In the genomic region with DNA sequence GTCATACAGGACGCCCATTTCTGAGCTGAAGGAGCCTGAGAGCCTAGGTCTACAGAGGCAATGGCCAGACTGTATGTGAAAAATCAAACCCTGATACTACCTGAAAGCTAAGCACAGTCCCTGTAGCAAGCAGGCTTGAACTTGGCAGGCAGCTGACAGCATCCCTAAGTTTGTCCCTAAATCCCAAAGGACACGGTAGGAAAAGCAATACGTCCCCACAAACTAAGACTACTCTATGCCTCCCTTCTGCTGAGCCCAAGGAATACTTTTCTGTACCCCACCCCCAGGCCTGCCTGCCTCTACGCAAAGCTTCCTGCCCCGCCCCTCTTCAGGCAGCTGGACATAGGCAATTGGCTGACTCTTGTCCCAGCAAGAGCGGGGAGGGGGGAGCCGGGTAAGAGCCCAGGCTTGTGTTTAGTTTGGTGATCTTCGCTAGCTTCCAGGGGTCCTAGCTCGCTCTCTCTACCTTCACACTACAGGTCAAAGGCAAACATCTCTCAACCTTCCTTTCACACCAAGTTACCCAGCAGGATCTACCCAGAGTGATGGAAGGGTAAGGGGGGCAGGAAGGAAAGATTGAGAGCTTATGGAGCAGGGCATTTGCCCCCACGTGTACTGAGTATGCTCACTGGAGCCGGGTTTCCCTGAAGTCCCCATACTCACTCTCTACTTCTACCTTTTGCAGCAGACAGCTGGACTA, we compare ENCODE assay signal across 19 mouse cellular contexts. TPM values are rescaled to one million over a fixed set of nuclear protein-coding genes. Genes with fewer than 3 reads are reported as not detected.
DNase-seq lines count a peak whose midpoint lies in the region; ATAC-seq and TF ChIP-seq lines count a peak whose summit lies in the region.
"Had no signal": no experiment of that assay in that cellular context is flagged by ENCODE, and none has a peak within 500 bp of the region (broad histone marks: within the 10 kb centered on the region; RNA-seq: fewer than 3 reads in every experiment).

No protein-coding gene starts in this region.

- no peak for TF ChIP-seq CTCF in forebrain, postnatal 0 days (IDR thresholded peaks at IDR 0.05; ENCODE audit: low read depth)

- no peak overlapping the region for H3K9ac ChIP-seq in forebrain, postnatal 0 days
- H3K9ac ChIP-seq in forebrain, embryonic 14.5 days (ENCODE audit: low read length): no peak overlapping the region
- H3K9ac ChIP-seq in liver, embryonic 11.5 days (ENCODE audit: low read depth, low read length): no peak overlapping the region
- H3K9ac ChIP-seq in forebrain, embryonic 12.5 days: no peak overlapping the region
- H3K9ac ChIP-seq: forebrain, embryonic 13.5 days; liver, embryonic 12.5 days; neural tube, embryonic 13.5 days had no signal

- H3K27ac ChIP-seq in forebrain, postnatal 0 days (ENCODE audit: low read depth, low read length): no peak overlapping the region
- no peak overlapping the region for H3K27ac ChIP-seq in forebrain, embryonic 14.5 days (ENCODE audit: low read depth, low read length)
- H3K27ac ChIP-seq in liver, embryonic 11.5 days (ENCODE audit: low read depth, low read length): no peak overlapping the region
- no peak overlapping the region for H3K27ac ChIP-seq in forebrain, embryonic 12.5 days
- H3K27ac ChIP-seq: forebrain, embryonic 13.5 days; hindbrain, postnatal 0 days; liver, embryonic 12.5 days; neural tube, embryonic 13.5 days had no signal

- no peak for DNase-seq in forebrain, postnatal 0 days
- no peak for DNase-seq in forebrain, embryonic 14.5 days (ENCODE audit: low spot score)
- DNase-seq in liver: peak; percentile 2
- DNase-seq in liver, embryonic 11.5 days (ENCODE audit: low spot score): no peak
- DNase-seq in embryo, embryonic 11 days: peak; percentile 49
- DNase-seq in lung, postnatal 25 days (ENCODE audit: low spot score): peak; percentile 19
- no peak for DNase-seq in retina, embryonic 14.5 days (ENCODE audit: low spot score)
- DNase-seq: adrenal gland, postnatal 25 days; gastrocnemius, postnatal 36 days; kidney, postnatal 14 days; retina, postnatal 1 day; spleen, adult 18-20 months had no signal

- WGBS in forebrain, postnatal 0 days: 11% methylated on average over 11 of the region's 11 CpGs
- 9% methylated on average over 11 of the region's 11 CpGs for WGBS in forebrain, embryonic 14.5 days
- 12% methylated on average over 11 of the region's 11 CpGs for WGBS in liver, embryonic 11.5 days
- WGBS in forebrain, embryonic 12.5 days: 9% methylated on average over 11 of the region's 11 CpGs

- no peaks in the 10 kb centered on the region for H3K36me3 ChIP-seq in forebrain, postnatal 0 days (ENCODE audit: insufficient read depth)
- H3K36me3 ChIP-seq in forebrain, embryonic 14.5 days (ENCODE audit: control insufficient read depth, insufficient read depth, low read length): no peaks in the 10 kb centered on the region
- H3K36me3 ChIP-seq in liver, embryonic 11.5 days (ENCODE audit: control insufficient read depth, insufficient read depth, low read length): no peaks in the 10 kb centered on the region
- H3K36me3 ChIP-seq in forebrain, embryonic 12.5 days (replicated peaks): no peaks in the 10 kb centered on the region
- H3K36me3 ChIP-seq: liver, embryonic 12.5 days; neural tube, embryonic 13.5 days had no signal

- H3K4me2 ChIP-seq in forebrain, postnatal 0 days (ENCODE audit: low read depth): 0 out of 2 replicates have a peak overlapping the region, but pooled peaks have one; percentile 65
- no peak overlapping the region for H3K4me2 ChIP-seq in forebrain, embryonic 14.5 days (ENCODE audit: low read length)
- H3K4me2 ChIP-seq in liver, embryonic 11.5 days: no peak overlapping the region
- H3K4me2 ChIP-seq in forebrain, embryonic 12.5 days: no peak overlapping the region
- H3K4me2 ChIP-seq: forebrain, embryonic 13.5 days; liver, embryonic 12.5 days; neural tube, embryonic 13.5 days had no signal

- no peak for ATAC-seq in forebrain, postnatal 0 days
- no peak for ATAC-seq in forebrain, embryonic 14.5 days
- no peak for ATAC-seq in liver, embryonic 11.5 days (replicated peaks; ENCODE audit: low FRiP score)
- no peak for ATAC-seq in forebrain, embryonic 12.5 days (ENCODE audit: low FRiP score)
- ATAC-seq: forebrain, embryonic 13.5 days; hindbrain, postnatal 0 days; liver, embryonic 12.5 days had no signal

- H3K27me3 ChIP-seq in forebrain, postnatal 0 days (ENCODE audit: insufficient read depth, low read length): peaks cover 57% of the 10 kb centered on the region
- H3K27me3 ChIP-seq in forebrain, embryonic 14.5 days (replicated peaks; ENCODE audit: control insufficient read depth, insufficient read depth, low read length): peaks cover 67% of the 10 kb centered on the region
- peaks cover 63% of the 10 kb centered on the region for H3K27me3 ChIP-seq in liver, embryonic 11.5 days (replicated peaks; ENCODE audit: control insufficient read depth, insufficient read depth, low read length)
- H3K27me3 ChIP-seq in forebrain, embryonic 12.5 days: peaks cover 80% of the 10 kb centered on the region

- H3K4me3 ChIP-seq in forebrain, postnatal 0 days (ENCODE audit: low read depth, low read length): no peak overlapping the region
- H3K4me3 ChIP-seq in forebrain, embryonic 14.5 days (ENCODE audit: low read depth, low read length): no peak overlapping the region
- no peak overlapping the region for H3K4me3 ChIP-seq in liver, embryonic 11.5 days (ENCODE audit: low read depth, low read length)
- H3K4me3 ChIP-seq in forebrain, embryonic 12.5 days (replicated peaks): no peak overlapping the region
- H3K4me3 ChIP-seq: forebrain, embryonic 13.5 days; liver, embryonic 12.5 days; neural tube, embryonic 13.5 days had no signal

- no peaks in the 10 kb centered on the region for H3K9me3 ChIP-seq in forebrain, postnatal 0 days (ENCODE audit: low read length)
- no peaks in the 10 kb centered on the region for H3K9me3 ChIP-seq in forebrain, embryonic 14.5 days (replicated peaks; ENCODE audit: control insufficient read depth, low read length)
- H3K9me3 ChIP-seq in liver, embryonic 11.5 days (ENCODE audit: control insufficient read depth, low read length): no peaks in the 10 kb centered on the region
- H3K9me3 ChIP-seq in forebrain, embryonic 12.5 days: no peaks in the 10 kb centered on the region
- H3K9me3 ChIP-seq: forebrain, embryonic 13.5 days; liver, embryonic 12.5 days; neural tube, embryonic 13.5 days had no signal

- 0 out of 2 replicates have a peak, but pooled peaks cover 14% of the 10 kb centered on the region for H3K4me1 ChIP-seq in forebrain, postnatal 0 days (ENCODE audit: insufficient read depth)
- peaks cover 3% of the 10 kb centered on the region; the same call in 1 of the 2 replicates for H3K4me1 ChIP-seq in forebrain, embryonic 14.5 days (ENCODE audit: control insufficient read depth, insufficient read depth, low read length)
- H3K4me1 ChIP-seq in liver, embryonic 11.5 days (replicated peaks; ENCODE audit: control insufficient read depth, insufficient read depth, low read length): peaks cover 3% of the 10 kb centered on the region
- H3K4me1 ChIP-seq in forebrain, embryonic 12.5 days: peaks cover 14% of the 10 kb centered on the region

RNA-seq across cellular contexts. Expression of gene Rprml, which starts 1.3 kb away (rescaled TPM):
- 44.8 and 56.6 TPM in 2 replicates for total RNA-seq in forebrain, postnatal 0 days (2014; rRNA removed)
- 65.4 and 71.1 TPM in 2 replicates for polyA plus RNA-seq in forebrain, postnatal 0 days (2015; fragmentation: Nextera tagmentation; extraction: Ambion mirVana)
- 2.3 and 3.2 TPM in 2 replicates for polyA plus RNA-seq in forebrain, embryonic 14.5 days (2014; fragmentation: Nextera tagmentation; extraction: Ambion mirVana)
- not detected in 2 replicates for polyA plus RNA-seq in liver, embryonic 11.5 days (2014; fragmentation: Nextera tagmentation; extraction: Ambion mirVana)
- not detected in 2 replicates for polyA plus RNA-seq in forebrain, embryonic 12.5 days (2016; fragmentation: Nextera tagmentation; extraction: Ambion mirVana)
- total RNA-seq: gastrocnemius, postnatal 36 days had no signal
- polyA plus RNA-seq: embryonic facial prominence, embryonic 14.5 days; heart, embryonic 16.5 days; liver, embryonic 12.5 days; neural tube, embryonic 13.5 days had no signal

RNA-seq across cellular contexts. Expression of gene Lyzl6, which starts 9.4 kb away (rescaled TPM):
- not detected in 2 replicates for total RNA-seq in forebrain, postnatal 0 days (2014; rRNA removed)
- polyA plus RNA-seq in forebrain, postnatal 0 days (2015; fragmentation: Nextera tagmentation; extraction: Ambion mirVana): not detected in 2 replicates
- not detected in 2 replicates for polyA plus RNA-seq in forebrain, embryonic 14.5 days (2014; fragmentation: Nextera tagmentation; extraction: Ambion mirVana)
- not detected in 2 replicates for polyA plus RNA-seq in liver, embryonic 11.5 days (2014; fragmentation: Nextera tagmentation; extraction: Ambion mirVana)
- not detected in 2 replicates for polyA plus RNA-seq in forebrain, embryonic 12.5 days (2016; fragmentation: Nextera tagmentation; extraction: Ambion mirVana)
- total RNA-seq: adrenal gland, postnatal 25 days; gastrocnemius, postnatal 36 days; hindbrain, postnatal 0 days had no signal
- polyA plus RNA-seq: embryonic facial prominence, embryonic 14.5 days; forebrain, embryonic 13.5 days; heart, embryonic 16.5 days; hindbrain, postnatal 0 days; liver, embryonic 12.5 days; neural tube, embryonic 13.5 days had no signal

RNA-seq across cellular contexts. Expression of gene Gm884, which starts 27.1 kb away (rescaled TPM):
- total RNA-seq in forebrain, postnatal 0 days (2014; rRNA removed): not detected in 2 replicates
- not detected in 2 replicates for polyA plus RNA-seq in forebrain, postnatal 0 days (2015; fragmentation: Nextera tagmentation; extraction: Ambion mirVana)
- not detected in 2 replicates for polyA plus RNA-seq in forebrain, embryonic 14.5 days (2014; fragmentation: Nextera tagmentation; extraction: Ambion mirVana)
- not detected in 2 replicates for polyA plus RNA-seq in liver, embryonic 11.5 days (2014; fragmentation: Nextera tagmentation; extraction: Ambion mirVana)
- not detected in 2 replicates for polyA plus RNA-seq in forebrain, embryonic 12.5 days (2016; fragmentation: Nextera tagmentation; extraction: Ambion mirVana)
- total RNA-seq: adrenal gland, postnatal 25 days; gastrocnemius, postnatal 36 days; hindbrain, postnatal 0 days had no signal
- polyA plus RNA-seq: embryonic facial prominence, embryonic 14.5 days; forebrain, embryonic 13.5 days; heart, embryonic 16.5 days; liver, embryonic 12.5 days; neural tube, embryonic 13.5 days had no signal

RNA-seq across cellular contexts. Expression of gene Gosr2, which starts 49.6 kb away (rescaled TPM):
- 91.6 and 117 TPM in 2 replicates for total RNA-seq in forebrain, postnatal 0 days (2014; rRNA removed)
- polyA plus RNA-seq in forebrain, postnatal 0 days (2015; fragmentation: Nextera tagmentation; extraction: Ambion mirVana): 102 and 103 TPM in 2 replicates
- 105 and 106 TPM in 2 replicates for polyA plus RNA-seq in forebrain, embryonic 14.5 days (2014; fragmentation: Nextera tagmentation; extraction: Ambion mirVana)
- 65.9 and 78.1 TPM in 2 replicates for polyA plus RNA-seq in liver, embryonic 11.5 days (2014; fragmentation: Nextera tagmentation; extraction: Ambion mirVana)
- 95.2 and 95.4 TPM in 2 replicates for polyA plus RNA-seq in forebrain, embryonic 12.5 days (2016; fragmentation: Nextera tagmentation; extraction: Ambion mirVana)

Comparison
In these comparisons a context has a peak if more than half of its experiments do, and no peak if none do; other contexts are left out.
1. DNase-seq: peak in liver (single experiment), embryo, embryonic 11 days (single experiment) and lung, postnatal 25 days (single experiment); none in forebrain, postnatal 0 days (single experiment), forebrain, embryonic 14.5 days (single experiment), liver, embryonic 11.5 days (single experiment) and retina, embryonic 14.5 days (single experiment).
2. RNA of gene Rprml, which starts 1.3 kb away (polyA plus RNA-seq): 65.4 to 71.1 TPM in forebrain, postnatal 0 days; 2.3 to 3.2 TPM in forebrain, embryonic 14.5 days, not detected in forebrain, embryonic 12.5 days and not detected in liver, embryonic 11.5 days; every median in the first group is over 10 times any median in the second.